In genomic region chr13:30159626-30160025, GRCm38 (mm10) we compare ENCODE assay signal across 24 mouse cellular contexts. TPM values are rescaled to one million over a fixed set of nuclear protein-coding genes. Genes with fewer than 3 reads are reported as not detected.
DNase-seq lines count a peak whose midpoint lies in the region; ATAC-seq and TF ChIP-seq lines count a peak whose summit lies in the region.
"Had no signal": no experiment of that assay in that cellular context is flagged by ENCODE, and none has a peak within 500 bp of the region (broad histone marks: within the 10 kb centered on the region; RNA-seq: fewer than 3 reads in every experiment).

No protein-coding gene starts in this region.

- ATAC-seq in limb, embryonic 13.5 days (ENCODE audit: low FRiP score, low read depth) = no peak
- ATAC-seq in lung, postnatal 0 days = no peak
- ATAC-seq: hindbrain, embryonic 16.5 days; midbrain, embryonic 16.5 days had no signal

- peaks cover 7% of the 10 kb centered on the region; the same call in 1 of the 2 replicates for H3K9me3 ChIP-seq in limb, embryonic 13.5 days
- no peaks in the 10 kb centered on the region for H3K9me3 ChIP-seq in lung, postnatal 0 days (ENCODE audit: low read length)
- H3K9me3 ChIP-seq: embryonic facial prominence, embryonic 15.5 days; forebrain, embryonic 12.5 days; limb, embryonic 15.5 days; liver, embryonic 13.5 days; midbrain, embryonic 10.5 days had no signal

- 0 out of 2 replicates have a peak overlapping the region, but pooled peaks have one; percentile 23 for H3K27ac ChIP-seq in limb, embryonic 13.5 days
- no peak overlapping the region for H3K27ac ChIP-seq in lung, postnatal 0 days (ENCODE audit: low read length)
- H3K27ac ChIP-seq: embryonic facial prominence, embryonic 10.5 days; embryonic facial prominence, embryonic 15.5 days; forebrain, embryonic 12.5 days; heart, embryonic 13.5 days; limb, embryonic 15.5 days; liver, embryonic 13.5 days; midbrain, embryonic 10.5 days had no signal

- peak; percentile 48 for DNase-seq in kidney, adult 11 months
- peak; percentile 49 for DNase-seq in kidney, adult 9 months
- DNase-seq in kidney, postnatal 10 days = peak; percentile 46
- no peak for DNase-seq in heart, postnatal 14 days
- DNase-seq in heart, postnatal 10 days = no peak
- DNase-seq in lung, postnatal 0 days (ENCODE audit: low spot score) = no peak
- DNase-seq: adrenal gland, postnatal 25 days; cerebellum, adult 2 months; cerebellum, postnatal 25 days; gastrocnemius, postnatal 10 days; layer of hippocampus, adult 9-11 months; liver, embryonic 13.5 days; lung, adult 18-20 months; lung, postnatal 14 days; right cerebral cortex, adult 18-20 months had no signal

- 52% methylated on average over 4 of the region's 4 CpGs for WGBS in limb, embryonic 13.5 days
- WGBS in lung, postnatal 0 days = 70% methylated on average over 4 of the region's 4 CpGs

- no peak for TF ChIP-seq CTCF in lung, postnatal 0 days (IDR thresholded peaks at IDR 0.05)

- no peak for TF ChIP-seq EP300 in lung, postnatal 0 days (IDR thresholded peaks at IDR 0.05)

- H3K27me3 ChIP-seq in limb, embryonic 13.5 days = no peaks in the 10 kb centered on the region
- H3K27me3 ChIP-seq in lung, postnatal 0 days (replicated peaks; ENCODE audit: insufficient read depth, low read length) = no peaks in the 10 kb centered on the region
- H3K27me3 ChIP-seq: embryonic facial prominence, embryonic 15.5 days; forebrain, embryonic 12.5 days; heart, embryonic 13.5 days; limb, embryonic 15.5 days; liver, embryonic 13.5 days had no signal

- no peak overlapping the region for H3K9ac ChIP-seq in limb, embryonic 13.5 days
- H3K9ac ChIP-seq in lung, postnatal 0 days (replicated peaks; ENCODE audit: low read depth) = no peak overlapping the region
- H3K9ac ChIP-seq: embryonic facial prominence, embryonic 15.5 days; forebrain, embryonic 12.5 days; heart, embryonic 13.5 days; limb, embryonic 15.5 days; liver, embryonic 13.5 days had no signal

- no peak overlapping the region for H3K4me2 ChIP-seq in limb, embryonic 13.5 days (replicated peaks)
- no peak overlapping the region for H3K4me2 ChIP-seq in lung, postnatal 0 days (replicated peaks; ENCODE audit: low read depth, low read length)
- H3K4me2 ChIP-seq: embryonic facial prominence, embryonic 15.5 days; forebrain, embryonic 12.5 days; heart, embryonic 13.5 days; limb, embryonic 15.5 days; liver, embryonic 13.5 days had no signal

- no peaks in the 10 kb centered on the region for H3K36me3 ChIP-seq in limb, embryonic 13.5 days
- no peaks in the 10 kb centered on the region for H3K36me3 ChIP-seq in lung, postnatal 0 days (ENCODE audit: insufficient read depth, low read length)
- H3K36me3 ChIP-seq: forebrain, embryonic 12.5 days; heart, embryonic 13.5 days; limb, embryonic 15.5 days; liver, embryonic 13.5 days; midbrain, embryonic 10.5 days had no signal

- intact Hi-C loops in heart, postnatal 14 days (cut with DNase I) = no loop called here
- intact Hi-C loops in heart, postnatal 10 days (cut with DNase I) = no loop called here

- no peak overlapping the region for H3K4me3 ChIP-seq in limb, embryonic 13.5 days
- no peak overlapping the region for H3K4me3 ChIP-seq in lung, postnatal 0 days (ENCODE audit: low read depth, low read length)
- H3K4me3 ChIP-seq: embryonic facial prominence, embryonic 10.5 days; embryonic facial prominence, embryonic 15.5 days; forebrain, embryonic 12.5 days; heart, embryonic 13.5 days; limb, embryonic 15.5 days; liver, embryonic 13.5 days; midbrain, embryonic 10.5 days had no signal

- no peaks in the 10 kb centered on the region for H3K4me1 ChIP-seq in limb, embryonic 13.5 days
- no peaks in the 10 kb centered on the region for H3K4me1 ChIP-seq in lung, postnatal 0 days (ENCODE audit: insufficient read depth, low read depth, low read length)
- H3K4me1 ChIP-seq: embryonic facial prominence, embryonic 10.5 days; embryonic facial prominence, embryonic 15.5 days; forebrain, embryonic 12.5 days; heart, embryonic 13.5 days; limb, embryonic 15.5 days; liver, embryonic 13.5 days; midbrain, embryonic 10.5 days had no signal

RNA-seq across cellular contexts. Expression of gene Mboat1, which starts 23.3 kb away (rescaled TPM):
- 8.2 and 8.5 TPM in 2 replicates for polyA plus RNA-seq in limb, embryonic 13.5 days (2015; fragmentation: Nextera tagmentation; extraction: Ambion mirVana)
- total RNA-seq in heart, postnatal 14 days (2021) = 1 to 10 TPM in 1 of 2 experiments, under 1 TPM in 1; 1.00 to 1.4 TPM
- 1 to 10 TPM; 1.4 to 2.4 TPM for total RNA-seq in heart, postnatal 10 days (2021)
- polyA plus RNA-seq in lung, postnatal 0 days (2015; fragmentation: Nextera tagmentation; extraction: Ambion mirVana) = 18.6 and 20.6 TPM in 2 replicates

Comparison
In these comparisons a context has a peak if more than half of its experiments do, and no peak if none do; other contexts are left out.
1. DNase-seq: peak in kidney, adult 11 months (single experiment), kidney, adult 9 months (single experiment) and kidney, postnatal 10 days (single experiment); none in heart, postnatal 14 days (0 of 2), heart, postnatal 10 days (0 of 2) and lung, postnatal 0 days (single experiment).